Mouse (Mus musculus): ENCODE data around the gene Dnm1. TPM values are rescaled to one million over a fixed set of nuclear protein-coding genes. Genes with fewer than 3 reads are reported as not detected.

Dnm1 gene
- polyA plus RNA-seq, 1 experiment from 2014 or later: 17.0 TPM

DNA sequence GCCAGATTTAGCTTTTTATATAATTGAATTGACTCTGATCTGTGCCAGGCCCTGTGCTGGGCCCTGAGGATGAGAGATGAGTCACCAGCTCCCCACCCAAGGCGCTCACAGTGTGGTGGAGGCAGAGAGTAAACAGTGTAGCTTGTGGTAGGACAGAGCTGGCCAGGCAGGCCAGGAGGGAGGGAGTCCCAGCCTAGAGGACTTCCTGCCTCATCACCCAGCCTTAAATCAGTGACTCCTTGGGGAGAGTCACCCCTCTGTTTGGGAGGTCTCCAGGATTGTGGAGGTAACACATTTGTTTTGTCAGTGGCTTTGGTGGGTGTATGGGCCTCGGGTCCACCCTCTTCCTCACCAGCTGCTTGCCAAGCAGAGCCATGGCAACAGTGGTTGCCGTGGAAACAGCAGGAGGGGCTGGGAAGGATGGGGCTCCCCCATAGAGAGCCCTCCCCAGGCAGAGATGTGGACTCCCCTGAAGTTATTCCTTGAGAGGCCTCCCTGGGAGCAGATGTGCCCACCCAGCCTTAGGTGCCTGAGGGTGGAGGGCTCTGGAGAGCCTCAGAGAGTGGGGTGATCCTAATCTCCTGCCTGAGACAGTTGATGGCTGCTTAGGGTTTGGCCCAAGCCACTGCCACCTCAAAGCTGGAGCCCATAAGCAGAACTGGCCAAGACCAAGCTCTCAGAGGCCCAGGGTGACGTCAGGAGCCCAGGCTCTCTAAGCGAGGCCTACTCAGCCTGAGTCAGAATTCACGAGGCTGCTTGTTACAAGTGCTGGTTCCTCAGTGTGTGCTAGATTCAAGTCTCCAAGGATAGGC, 10.4 kb downstream of the Dnm1 start:
- H3K9me3 ChIP-seq: no peaks in the 10 kb centered on the region
- H3K27ac ChIP-seq: peak overlapping the region; percentile 59; the same call in 1 of the 2 replicates
- DNase-seq (ENCODE audit: low spot score): no peak
- H3K4me3 ChIP-seq: no peak overlapping the region
- 69% methylated on average over 6 of the region's 6 CpGs for WGBS
- peaks cover 6% of the 10 kb centered on the region; the same call in 1 of the 2 replicates for H3K36me3 ChIP-seq
- peaks cover 16% of the 10 kb centered on the region for H3K4me1 ChIP-seq (replicated peaks)
- H3K27me3 ChIP-seq (ENCODE audit: insufficient read depth, poor library complexity, severe bottlenecking): peaks cover 22% of the 10 kb centered on the region

DNA sequence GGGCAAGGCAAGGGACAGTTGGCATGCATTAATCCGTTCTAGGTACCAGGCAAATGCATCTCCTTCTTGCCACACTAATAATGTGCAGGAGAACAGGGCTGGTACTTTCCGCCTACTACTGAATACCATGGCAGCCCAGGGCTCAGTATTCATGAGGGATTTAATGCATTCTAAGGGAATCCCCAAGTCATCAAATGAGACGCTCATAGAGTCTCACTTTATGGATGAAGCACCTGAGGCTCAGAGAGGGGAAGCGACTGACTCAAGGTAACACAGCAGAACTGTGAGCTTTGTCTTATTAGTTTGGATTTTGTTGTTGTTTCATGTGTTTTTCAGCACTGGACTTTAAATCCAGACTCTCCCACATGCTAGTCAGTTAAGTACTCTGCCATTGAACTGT, 11.1 kb downstream of the Dnm1 start:
- WGBS: 87% methylated on average over 4 of the region's 4 CpGs
- Histone ChIP-seq H3K27ac (no peak overlapping the region), H3K27me3 (ENCODE audit: insufficient read depth, poor library complexity, severe bottlenecking) (peaks cover 28% of the 10 kb centered on the region), H3K36me3 (peaks cover 9% of the 10 kb centered on the region; the same call in 1 of the 2 replicates), H3K4me3 (no peak overlapping the region), H3K9me3 (no peaks in the 10 kb centered on the region), H3K4me1 (replicated peaks) (peaks cover 16% of the 10 kb centered on the region)
- DNase-seq (ENCODE audit: low spot score): no peak

DNA sequence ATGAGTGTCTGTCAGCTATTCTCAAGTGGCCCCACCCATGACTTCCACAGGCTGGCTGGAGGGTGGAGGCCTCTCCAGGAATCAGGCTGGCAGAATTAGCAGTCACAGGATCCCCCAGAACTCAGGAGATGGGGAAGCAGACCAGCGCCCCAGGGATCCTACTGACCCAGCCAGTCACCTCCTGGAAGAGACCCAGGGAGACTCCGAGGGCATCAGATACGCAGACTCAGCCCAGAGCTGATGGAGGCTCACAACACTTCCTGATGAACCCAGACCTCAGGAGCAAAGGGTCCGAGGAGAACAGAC, 11.6 kb downstream of the Dnm1 start:
- Histone ChIP-seq H3K4me1 (replicated peaks) (peaks cover 16% of the 10 kb centered on the region), H3K27ac (no peak overlapping the region), H3K36me3 (peaks cover 9% of the 10 kb centered on the region; the same call in 1 of the 2 replicates), H3K9me3 (no peaks in the 10 kb centered on the region), H3K4me3 (no peak overlapping the region), H3K27me3 (ENCODE audit: insufficient read depth, poor library complexity, severe bottlenecking) (peaks cover 32% of the 10 kb centered on the region)
- 84% methylated on average over 4 of the region's 4 CpGs for WGBS
- no peak for DNase-seq (ENCODE audit: low spot score)

DNA sequence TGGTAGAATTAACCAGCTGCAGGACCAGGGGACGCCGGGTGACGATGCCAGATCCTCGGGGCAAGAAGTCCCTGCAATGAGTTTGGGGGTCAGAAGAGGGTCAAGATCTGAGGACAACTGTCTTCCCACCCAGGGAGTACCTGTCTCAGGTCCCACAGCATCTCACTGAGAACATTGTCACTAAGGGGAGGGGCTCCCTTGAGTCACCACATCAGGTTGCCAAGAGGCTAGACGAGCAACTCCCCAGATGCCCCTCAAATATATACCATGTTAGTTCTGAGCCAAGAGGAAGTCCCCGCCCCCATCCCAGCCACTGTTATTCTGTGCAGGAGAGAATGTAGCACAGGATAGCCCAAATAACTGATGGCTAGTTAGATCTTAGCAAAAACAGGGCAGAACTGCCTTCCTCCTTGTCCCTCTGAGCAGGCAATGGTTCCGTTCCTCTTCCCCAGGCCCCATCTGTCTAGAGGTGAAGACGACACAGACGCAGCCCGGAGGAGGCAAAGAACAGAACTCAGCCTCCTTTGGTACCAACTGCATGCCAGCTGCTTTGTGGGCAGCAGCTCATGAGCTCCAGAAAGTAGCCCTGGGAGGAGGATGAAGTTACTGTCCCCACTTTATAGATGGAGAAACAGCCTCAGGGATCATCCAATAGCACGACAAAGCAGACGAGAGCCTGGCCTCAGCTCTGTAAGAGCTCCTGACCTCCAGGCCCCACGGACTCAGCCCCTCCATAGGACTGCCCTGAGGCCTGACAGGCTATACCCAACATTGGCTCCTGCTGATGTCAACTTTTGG, 12.1 kb downstream of the Dnm1 start:
- Histone ChIP-seq H3K36me3 (peaks cover 11% of the 10 kb centered on the region; the same call in 1 of the 2 replicates), H3K4me3 (no peak overlapping the region), H3K9me3 (no peaks in the 10 kb centered on the region), H3K27me3 (ENCODE audit: insufficient read depth, poor library complexity, severe bottlenecking) (peaks cover 38% of the 10 kb centered on the region), H3K4me1 (replicated peaks) (peaks cover 20% of the 10 kb centered on the region), H3K27ac (no peak overlapping the region)
- 84% methylated on average over 13 of the region's 13 CpGs for WGBS
- DNase-seq (ENCODE audit: low spot score): no peak

DNA sequence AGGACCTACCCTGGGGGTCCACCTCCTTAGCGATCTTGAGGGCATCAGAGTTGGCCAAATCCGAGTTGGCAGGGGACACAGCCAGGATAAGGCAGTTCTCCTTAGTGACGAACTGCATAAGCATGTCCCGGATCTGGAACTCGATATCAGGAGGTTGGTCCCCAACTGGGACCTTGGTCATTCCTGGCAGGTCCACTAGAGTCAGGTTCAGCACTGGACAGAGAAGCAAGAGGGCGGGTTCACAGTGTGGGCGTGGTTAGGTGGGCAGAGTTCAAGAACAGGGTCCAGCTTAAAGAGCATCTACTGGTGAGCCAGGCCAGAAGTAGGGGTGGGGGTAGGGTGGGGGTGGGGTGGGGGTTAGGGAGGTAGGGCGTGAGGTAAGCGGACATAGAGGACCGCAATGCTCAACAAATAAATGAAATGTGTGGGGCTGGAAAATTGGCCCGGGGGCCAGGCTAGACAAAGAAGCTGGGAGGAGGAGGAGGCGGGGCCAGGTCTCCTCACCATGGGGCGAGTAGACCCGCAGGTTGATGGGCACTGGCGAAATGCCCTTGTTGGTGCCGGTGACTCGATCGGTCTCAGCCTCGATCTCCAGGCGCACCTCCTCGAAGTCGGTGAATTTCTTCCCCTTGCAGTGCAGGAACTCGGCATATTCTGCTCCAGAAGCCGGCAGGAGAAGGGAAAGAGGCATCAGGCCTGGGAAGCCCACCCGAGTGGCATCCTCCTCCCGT, 13.1 kb downstream of the Dnm1 start:
- DNase-seq (ENCODE audit: low spot score): no peak
- Histone ChIP-seq H3K4me3 (no peak overlapping the region), H3K4me1 (replicated peaks) (peaks cover 24% of the 10 kb centered on the region), H3K27me3 (ENCODE audit: insufficient read depth, poor library complexity, severe bottlenecking) (peaks cover 47% of the 10 kb centered on the region), H3K27ac (no peak overlapping the region), H3K36me3 (peaks cover 21% of the 10 kb centered on the region; the same call in 1 of the 2 replicates), H3K9me3 (no peaks in the 10 kb centered on the region)
- WGBS: 38% methylated on average over 26 of the region's 26 CpGs

DNA sequence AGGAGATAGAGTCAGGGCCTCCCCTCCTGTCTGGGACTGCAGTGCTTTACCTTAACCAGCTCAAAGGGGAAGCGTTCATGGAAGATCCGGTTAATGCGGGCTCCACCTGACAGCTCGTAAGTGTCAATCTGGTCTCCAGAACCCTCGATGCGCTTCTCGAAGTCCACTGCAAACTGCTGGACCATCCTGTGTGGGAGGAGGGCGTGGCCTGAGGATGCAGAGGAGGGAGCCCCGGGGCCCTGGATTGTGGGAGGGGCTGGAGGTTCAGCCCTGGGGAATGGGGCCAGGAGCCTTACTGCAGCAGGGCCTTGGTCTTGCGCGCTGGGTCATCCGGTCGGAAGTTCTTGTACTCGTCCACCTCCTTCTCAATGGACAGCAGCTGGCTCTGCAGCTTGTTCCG, 17.2 kb downstream of the Dnm1 start:
- DNase-seq (ENCODE audit: low spot score): no peak
- Histone ChIP-seq H3K27ac (no peak overlapping the region), H3K36me3 (peaks cover 29% of the 10 kb centered on the region; the same call in 1 of the 2 replicates), H3K9me3 (no peaks in the 10 kb centered on the region), H3K4me1 (replicated peaks) (peaks cover 19% of the 10 kb centered on the region), H3K27me3 (ENCODE audit: insufficient read depth, poor library complexity, severe bottlenecking) (peaks cover 59% of the 10 kb centered on the region), H3K4me3 (no peak overlapping the region)
- 52% methylated on average over 15 of the region's 15 CpGs for WGBS

DNA sequence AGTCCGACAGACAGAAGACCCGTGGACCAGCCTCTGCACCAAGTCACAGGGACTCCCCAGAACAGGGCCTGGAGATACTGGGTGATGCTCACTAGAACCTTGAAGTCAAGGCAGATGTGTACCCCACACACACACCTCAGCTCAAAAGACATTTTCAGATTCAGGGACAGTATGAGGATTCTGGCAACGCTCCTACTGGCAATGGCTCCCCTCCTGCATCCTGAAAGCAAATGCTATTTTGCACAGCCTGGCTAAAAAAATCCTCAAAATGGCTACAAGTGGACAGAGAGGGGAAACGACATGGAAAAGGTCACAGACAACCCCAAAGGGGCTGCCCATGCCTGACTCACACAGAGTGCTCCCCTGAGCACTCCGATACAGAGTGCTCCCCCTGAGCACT, 21.0 kb downstream of the Dnm1 start:
- Histone ChIP-seq H3K4me1 (replicated peaks) (peaks cover 37% of the 10 kb centered on the region), H3K36me3 (peaks cover 20% of the 10 kb centered on the region; the same call in 1 of the 2 replicates), H3K4me3 (no peak overlapping the region), H3K27me3 (ENCODE audit: insufficient read depth, poor library complexity, severe bottlenecking) (peaks cover 38% of the 10 kb centered on the region), H3K9me3 (no peaks in the 10 kb centered on the region), H3K27ac (no peak overlapping the region)
- DNase-seq (ENCODE audit: low spot score): no peak
- 89% methylated on average over 5 of the region's 5 CpGs for WGBS

DNA sequence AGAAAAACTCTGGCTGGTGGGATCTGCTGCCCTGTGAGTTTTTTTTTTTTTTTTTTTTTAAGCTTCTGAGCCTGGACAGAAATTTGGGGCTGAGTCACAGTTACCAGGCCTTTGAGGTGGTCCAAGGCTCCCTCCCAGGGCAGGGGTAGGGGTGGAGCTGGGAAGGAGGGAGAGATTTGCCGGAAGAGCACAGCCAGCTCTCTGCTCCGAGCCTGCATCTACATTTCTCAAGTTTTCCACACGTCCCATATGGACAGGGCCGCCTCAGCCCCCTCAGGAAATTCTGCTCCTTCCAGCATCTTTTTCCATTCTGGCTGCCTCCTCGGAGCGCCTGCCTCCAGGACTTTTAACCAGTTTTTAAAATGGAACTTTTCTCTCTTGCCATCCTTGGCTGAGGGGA, 23.6 kb downstream of the Dnm1 start:
- H3K27me3 ChIP-seq (ENCODE audit: insufficient read depth, poor library complexity, severe bottlenecking): peaks cover 12% of the 10 kb centered on the region
- peaks cover 4% of the 10 kb centered on the region; the same call in 1 of the 2 replicates for H3K36me3 ChIP-seq
- 48% methylated on average over 6 of the region's 6 CpGs for WGBS
- H3K4me3 ChIP-seq: no peak overlapping the region
- DNase-seq (ENCODE audit: low spot score): no peak
- H3K4me1 ChIP-seq (replicated peaks): peaks cover 36% of the 10 kb centered on the region
- no peaks in the 10 kb centered on the region for H3K9me3 ChIP-seq
- peak overlapping the region; percentile 74 for H3K27ac ChIP-seq

DNA sequence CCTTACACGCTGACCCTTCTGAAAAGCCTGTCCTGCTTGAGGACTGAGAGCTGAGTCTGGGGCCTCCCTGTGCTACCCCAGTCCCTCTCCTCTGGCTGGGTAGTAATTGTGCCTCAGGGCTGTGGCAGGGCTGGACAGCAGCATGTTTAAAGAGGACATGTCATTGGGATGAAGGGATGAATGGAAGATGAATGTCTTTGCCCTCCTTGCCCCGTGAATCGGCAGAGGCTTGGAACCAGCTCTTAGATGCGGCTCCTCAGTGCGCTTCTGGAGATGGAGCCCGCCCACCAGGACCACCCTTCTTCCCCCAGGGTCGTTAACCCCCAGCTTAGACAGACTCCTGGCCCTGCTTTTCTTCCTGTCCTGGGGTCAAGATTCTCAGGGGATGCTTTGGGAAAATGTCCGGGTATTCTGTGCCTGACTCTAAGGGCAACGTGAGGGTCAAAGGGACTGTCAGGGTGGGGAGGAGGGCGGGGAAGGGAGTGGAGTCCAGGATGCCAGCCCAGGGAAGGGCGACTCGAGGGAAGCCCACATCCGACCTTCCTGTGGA, 24.2 kb downstream of the Dnm1 start:
- WGBS: 24% methylated on average over 13 of the region's 13 CpGs
- peaks cover under 1% of the 10 kb centered on the region; the same call in 1 of the 2 replicates for H3K36me3 ChIP-seq
- H3K27ac ChIP-seq: peak overlapping the region; percentile 74
- no peaks in the 10 kb centered on the region for H3K9me3 ChIP-seq
- peaks cover 7% of the 10 kb centered on the region for H3K27me3 ChIP-seq (ENCODE audit: insufficient read depth, poor library complexity, severe bottlenecking)
- H3K4me1 ChIP-seq (replicated peaks): peaks cover 36% of the 10 kb centered on the region
- no peak overlapping the region for H3K4me3 ChIP-seq
- DNase-seq (ENCODE audit: low spot score): peak; percentile 48

DNA sequence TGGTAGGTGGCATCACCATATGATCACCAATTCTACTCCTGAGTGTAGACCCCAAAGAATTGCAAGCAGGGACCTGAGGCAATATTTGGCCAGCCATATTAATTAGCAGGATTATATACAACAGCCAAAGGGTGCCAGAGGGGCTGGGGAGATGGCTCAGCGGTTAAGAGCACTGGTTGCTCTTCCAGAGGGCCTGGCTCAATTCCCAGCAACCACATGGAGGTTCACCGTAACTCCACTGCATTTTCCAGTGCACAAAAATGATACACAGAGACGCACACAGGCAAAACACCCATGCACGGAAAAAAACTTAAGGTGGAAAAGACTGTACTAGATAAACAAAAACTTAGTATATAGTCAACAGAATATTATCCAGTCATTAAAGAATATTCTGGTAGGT, 25.9 kb downstream of the Dnm1 start:
- Histone ChIP-seq H3K4me3 (no peak overlapping the region), H3K9me3 (no peaks in the 10 kb centered on the region), H3K4me1 (replicated peaks) (peaks cover 38% of the 10 kb centered on the region), H3K27ac (no peak overlapping the region), H3K27me3 (ENCODE audit: insufficient read depth, poor library complexity, severe bottlenecking) (no peaks in the 10 kb centered on the region), H3K36me3 (no peaks in the 10 kb centered on the region; the same call in 1 of the 2 replicates)
- DNase-seq (ENCODE audit: low spot score): no peak
- 88% methylated on average over 4 of the region's 4 CpGs for WGBS

DNA sequence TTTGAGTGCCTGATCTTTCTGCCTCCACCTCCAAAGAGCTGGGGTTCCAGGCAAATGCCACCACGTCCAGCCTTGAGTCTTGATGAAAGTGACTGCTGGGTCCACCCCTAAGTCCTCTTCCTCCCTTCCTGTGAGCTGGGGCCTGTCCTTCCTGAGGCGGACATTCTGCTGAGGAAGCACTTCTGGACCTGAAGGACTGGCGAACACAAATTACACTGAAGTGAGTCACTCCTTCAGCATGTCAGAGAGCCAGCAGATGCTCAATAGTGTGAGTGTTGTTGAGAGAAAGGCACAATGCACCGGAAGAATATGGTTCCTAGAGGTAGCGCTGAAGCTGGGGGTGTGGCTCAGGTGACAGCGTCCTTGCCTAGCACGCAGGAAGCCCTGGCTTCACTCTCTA, 27.8 kb downstream of the Dnm1 start:
- WGBS: 74% methylated on average over 7 of the region's 7 CpGs
- no peak for DNase-seq (ENCODE audit: low spot score)
- Histone ChIP-seq H3K9me3 (no peaks in the 10 kb centered on the region), H3K4me1 (replicated peaks) (peaks cover 49% of the 10 kb centered on the region), H3K27ac (no peak overlapping the region), H3K27me3 (ENCODE audit: insufficient read depth, poor library complexity, severe bottlenecking) (peaks cover 4% of the 10 kb centered on the region; the same call in 1 of the 2 replicates), H3K4me3 (no peak overlapping the region), H3K36me3 (no peaks in the 10 kb centered on the region; the same call in 1 of the 2 replicates)

DNA sequence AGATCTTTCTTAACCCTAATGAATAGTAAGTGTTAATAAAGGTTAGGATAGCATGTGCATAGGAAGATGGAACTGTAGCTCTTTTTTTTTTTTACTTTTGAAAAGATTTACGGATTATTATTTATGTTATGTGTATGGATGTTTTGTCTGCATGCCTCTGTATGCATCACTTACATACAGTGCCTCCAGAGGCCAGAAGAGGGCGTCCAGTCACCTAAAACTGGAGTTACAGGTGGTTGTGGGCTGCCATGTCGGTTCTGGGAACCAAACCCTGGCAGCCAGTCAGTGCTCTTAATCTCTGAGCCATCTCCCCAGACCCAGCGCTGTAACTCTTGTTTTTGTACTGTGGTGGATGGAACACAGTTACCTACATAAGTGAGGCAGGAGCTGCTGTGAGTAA, 28.8 kb downstream of the Dnm1 start:
- Histone ChIP-seq H3K27ac (no peak overlapping the region), H3K4me3 (no peak overlapping the region), H3K4me1 (replicated peaks) (peaks cover 53% of the 10 kb centered on the region), H3K9me3 (no peaks in the 10 kb centered on the region), H3K36me3 (no peaks in the 10 kb centered on the region; the same call in 1 of the 2 replicates), H3K27me3 (ENCODE audit: insufficient read depth, poor library complexity, severe bottlenecking) (peaks cover 10% of the 10 kb centered on the region; the same call in 1 of the 2 replicates)
- 58% methylated on average over 4 of the region's 4 CpGs for whole genome bisulfite sequencing
- no peak for DNase-seq (ENCODE audit: low spot score)

Data from hindbrain, embryonic 10.5 days (tissue).